Mouse (Mus musculus): ENCODE measurements around the gene Gja5. TPM values are rescaled to one million over a fixed set of nuclear protein-coding genes. Genes with fewer than 3 reads are reported as not detected.

The Gja5 gene
- polyA plus RNA-seq, 1 experiment from 2014 or later, result 14.0 TPM

DNA sequence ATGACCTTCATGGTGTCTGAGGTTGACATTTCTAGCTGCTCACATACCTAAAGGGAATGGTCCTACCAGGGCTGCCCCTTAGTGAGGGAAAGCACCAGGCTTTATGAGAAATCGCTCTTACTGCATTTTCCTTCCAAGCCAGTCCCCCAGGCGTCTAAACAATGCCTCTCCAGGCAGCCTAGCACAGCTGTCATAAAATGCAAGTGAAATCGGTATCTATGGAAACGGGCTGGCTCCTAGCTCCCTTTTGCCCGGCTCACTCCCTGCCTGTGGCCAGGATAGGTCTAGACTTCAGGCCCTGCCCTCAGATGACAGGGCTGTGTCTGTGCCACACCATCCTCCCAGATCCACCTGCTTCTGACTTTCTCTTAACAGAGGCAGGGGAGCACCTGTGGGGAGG lies 33.1 kb downstream of the Gja5 start:
- Histone ChIP-seq H3K4me3 (replicated peaks) (no peak overlapping the region), H3K9ac (replicated peaks) (no peak overlapping the region), H3K27ac (0 out of 2 replicates have a peak overlapping the region, but pooled peaks have one; percentile 7), H3K9me3 (no peaks in the 10 kb centered on the region), H3K4me2 (no peak overlapping the region), H3K27me3 (peaks cover 35% of the 10 kb centered on the region), H3K4me1 (replicated peaks) (peaks cover 20% of the 10 kb centered on the region), H3K36me3 (no peaks in the 10 kb centered on the region)
- peak; percentile 54; the same call in 1 of the 2 replicates for ATAC-seq (ENCODE audit: insufficient number of reproducible peaks, insufficient read depth, low FRiP score, low TSS enrichment, low read depth)
- 5% methylated on average over 5 of the region's 5 CpGs for WGBS

DNA sequence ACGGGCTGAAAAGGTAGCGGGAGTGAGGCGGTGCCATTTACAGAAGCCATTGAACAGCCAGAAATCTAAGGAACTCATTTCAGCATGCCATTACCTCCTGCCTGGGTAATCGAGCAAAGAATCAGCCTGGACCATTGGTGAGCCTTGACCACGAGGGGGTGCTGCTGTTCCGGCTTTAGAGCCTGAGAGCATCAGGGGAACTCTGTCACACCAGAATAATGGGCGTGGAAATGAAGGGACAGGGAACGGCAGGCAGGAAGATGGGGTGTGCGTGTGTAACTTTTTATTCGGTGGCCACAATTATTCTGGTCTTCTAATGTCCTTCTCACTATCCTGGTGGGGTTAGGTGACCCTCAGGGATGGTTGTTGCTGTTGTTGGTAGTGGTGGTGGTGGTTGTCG lies 34.2 kb downstream of the Gja5 start:
- H3K4me3 ChIP-seq (replicated peaks), result no peak overlapping the region
- no peak overlapping the region for H3K27ac ChIP-seq
- H3K36me3 ChIP-seq, result no peaks in the 10 kb centered on the region
- peaks cover 11% of the 10 kb centered on the region for H3K4me1 ChIP-seq (replicated peaks)
- H3K27me3 ChIP-seq, result peaks cover 31% of the 10 kb centered on the region
- 11% methylated on average over 11 of the region's 11 CpGs for WGBS
- no peak for ATAC-seq (ENCODE audit: insufficient number of reproducible peaks, insufficient read depth, low FRiP score, low TSS enrichment, low read depth)
- H3K4me2 ChIP-seq, result peak overlapping the region; percentile 40
- H3K9ac ChIP-seq (replicated peaks), result no peak overlapping the region
- H3K9me3 ChIP-seq, result 0 out of 2 replicates have a peak, but pooled peaks cover 5% of the 10 kb centered on the region

GRCm38 (mm10) chr3:96942706-96943105 lies 38.2 kb downstream of the Gja5 start:
- ATAC-seq (ENCODE audit: insufficient number of reproducible peaks, insufficient read depth, low FRiP score, low TSS enrichment, low read depth), result no peak
- H3K4me2 ChIP-seq, result no peak overlapping the region
- no peak overlapping the region for H3K27ac ChIP-seq
- H3K9me3 ChIP-seq, result 0 out of 2 replicates have a peak, but pooled peaks cover 5% of the 10 kb centered on the region
- WGBS, result 86% methylated on average over 2 of the region's 2 CpGs
- H3K27me3 ChIP-seq, result no peaks in the 10 kb centered on the region
- no peak overlapping the region for H3K4me3 ChIP-seq (replicated peaks)
- peaks cover 3% of the 10 kb centered on the region for H3K4me1 ChIP-seq (replicated peaks)
- no peak overlapping the region for H3K9ac ChIP-seq (replicated peaks)
- no peaks in the 10 kb centered on the region for H3K36me3 ChIP-seq

DNA sequence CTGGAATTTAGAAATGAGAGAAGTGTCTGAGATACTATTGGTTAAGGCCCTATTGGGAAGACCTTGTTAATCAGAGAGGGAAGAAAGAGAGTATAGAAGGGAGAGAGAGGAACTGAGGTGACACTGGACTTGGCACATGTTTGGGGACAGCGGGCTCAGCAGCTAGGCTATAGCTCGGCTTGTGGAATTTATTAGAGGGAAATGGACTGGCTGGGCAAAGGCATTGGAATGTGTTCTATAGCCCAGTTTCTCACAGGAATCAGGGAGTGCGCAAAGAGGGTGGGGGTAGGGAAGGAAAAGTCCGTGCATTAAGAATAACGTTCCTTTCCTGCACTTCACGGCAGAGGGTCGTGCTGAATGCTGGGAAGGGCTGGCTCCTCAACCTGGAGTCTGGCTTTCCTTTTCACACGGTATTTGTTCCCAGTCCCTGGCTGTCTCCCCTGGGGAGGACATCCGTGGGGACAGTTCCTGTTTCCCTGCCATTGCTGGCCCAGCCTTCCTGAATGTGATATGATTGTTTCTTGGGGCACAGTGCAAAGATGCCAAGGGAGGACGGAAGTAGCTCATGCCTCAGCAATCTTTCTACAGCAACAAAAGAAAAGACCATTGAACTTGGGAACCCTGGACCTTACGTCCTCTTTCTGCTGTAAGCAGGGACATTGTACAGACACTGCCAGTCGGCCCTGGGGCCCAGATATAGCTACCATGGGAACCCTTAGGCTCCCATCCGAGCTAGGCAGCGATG lies 49.2 kb downstream of the Gja5 start:
- no peak overlapping the region for H3K4me3 ChIP-seq (replicated peaks)
- H3K27ac ChIP-seq, result no peak overlapping the region
- WGBS, result 51% methylated on average over 14 of the region's 14 CpGs
- H3K9ac ChIP-seq (replicated peaks), result no peak overlapping the region
- H3K36me3 ChIP-seq, result no peaks in the 10 kb centered on the region
- H3K27me3 ChIP-seq, result 0 out of 2 replicates have a peak, but pooled peaks cover 4% of the 10 kb centered on the region
- H3K9me3 ChIP-seq, result no peaks in the 10 kb centered on the region
- no peak for ATAC-seq (ENCODE audit: insufficient number of reproducible peaks, insufficient read depth, low FRiP score, low TSS enrichment, low read depth)
- peak overlapping the region; percentile 33 for H3K4me2 ChIP-seq
- H3K4me1 ChIP-seq (replicated peaks), result peaks cover 7% of the 10 kb centered on the region

DNA sequence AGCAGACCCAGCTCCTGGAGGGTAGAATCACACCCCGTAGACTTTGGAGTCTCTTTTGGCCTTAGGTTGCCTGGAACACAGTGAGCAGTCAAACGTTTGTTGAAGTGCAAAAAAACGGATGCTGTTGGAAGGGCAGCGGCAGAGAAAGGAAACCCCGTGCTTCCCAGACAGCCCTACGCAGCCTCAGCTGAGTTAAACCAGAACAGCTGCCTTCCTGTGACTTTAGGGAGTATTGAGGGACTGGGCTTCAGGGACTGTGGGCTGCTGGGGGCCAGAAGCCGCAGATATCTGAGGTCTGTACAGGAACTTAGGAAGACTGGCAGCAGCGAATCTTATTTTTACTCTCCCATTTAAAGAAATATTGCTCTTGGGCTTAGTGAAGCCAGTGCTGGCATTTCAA lies 56.1 kb downstream of the Gja5 start:
- Histone ChIP-seq H3K9me3 (no peaks in the 10 kb centered on the region), H3K27ac (0 out of 2 replicates have a peak overlapping the region, but pooled peaks have one; percentile 24), H3K4me1 (replicated peaks) (peaks cover 5% of the 10 kb centered on the region; the same call in 1 of the 2 replicates), H3K4me2 (peak overlapping the region; percentile 10; the same call in 1 of the 2 replicates), H3K9ac (replicated peaks) (no peak overlapping the region), H3K4me3 (replicated peaks) (no peak overlapping the region), H3K36me3 (no peaks in the 10 kb centered on the region), H3K27me3 (no peaks in the 10 kb centered on the region)
- WGBS, result 37% methylated on average over 8 of the region's 8 CpGs
- ATAC-seq (ENCODE audit: insufficient number of reproducible peaks, insufficient read depth, low FRiP score, low TSS enrichment, low read depth), result no peak

DNA sequence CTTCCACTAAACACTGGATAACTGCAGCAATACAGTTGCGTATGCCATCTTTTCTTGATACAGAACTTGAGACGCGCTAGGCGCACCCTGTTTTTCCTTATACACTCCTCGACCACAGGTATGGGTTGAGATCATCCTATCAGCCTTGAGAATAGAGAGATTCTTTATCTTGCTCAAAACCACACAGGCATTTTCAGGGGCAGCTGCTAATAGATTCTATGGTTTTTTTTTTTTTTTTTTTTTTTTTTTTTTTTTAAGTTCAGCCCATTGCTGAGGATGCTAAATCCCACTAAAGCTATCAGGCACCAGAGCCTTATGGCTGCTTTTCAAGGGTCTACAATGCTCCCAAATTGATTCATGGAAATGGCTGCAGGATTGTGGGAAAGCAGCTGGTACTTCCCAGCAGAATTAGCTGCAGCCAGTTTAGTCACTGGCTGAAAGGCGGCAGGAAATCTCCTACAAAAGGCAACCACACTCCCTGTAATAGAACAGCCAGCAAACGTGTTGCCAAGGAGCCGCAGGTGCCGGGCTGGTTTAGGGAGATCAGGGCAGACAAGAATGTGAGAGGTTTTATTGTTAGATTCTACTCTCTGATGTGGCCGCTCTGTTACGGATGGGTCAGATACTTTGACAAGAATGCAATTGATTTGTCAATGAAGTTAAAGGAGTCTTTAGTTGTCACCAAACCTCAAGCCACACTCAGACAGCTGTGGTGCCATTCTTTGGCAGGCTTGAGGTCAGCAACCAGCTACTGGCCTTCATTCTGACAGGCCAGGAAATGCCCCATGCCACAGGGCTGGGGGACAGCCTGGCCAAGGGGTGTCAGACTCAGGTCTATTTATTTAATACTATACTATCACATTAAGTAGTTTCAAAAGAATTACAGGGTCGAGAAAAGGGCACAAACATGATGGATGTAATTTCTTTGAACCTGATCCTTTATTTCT lies 58.9 kb downstream of the Gja5 start:
- no peak for ATAC-seq (ENCODE audit: insufficient number of reproducible peaks, insufficient read depth, low FRiP score, low TSS enrichment, low read depth)
- H3K9me3 ChIP-seq, result no peaks in the 10 kb centered on the region
- no peak overlapping the region for H3K4me2 ChIP-seq
- H3K27ac ChIP-seq, result no peak overlapping the region
- no peaks in the 10 kb centered on the region for H3K36me3 ChIP-seq
- H3K4me1 ChIP-seq (replicated peaks), result peaks cover 5% of the 10 kb centered on the region; the same call in 1 of the 2 replicates
- H3K4me3 ChIP-seq (replicated peaks), result no peak overlapping the region
- H3K9ac ChIP-seq (replicated peaks), result no peak overlapping the region
- 72% methylated on average over 12 of the region's 12 CpGs for WGBS
- H3K27me3 ChIP-seq, result 0 out of 2 replicates have a peak, but pooled peaks cover 3% of the 10 kb centered on the region

DNA sequence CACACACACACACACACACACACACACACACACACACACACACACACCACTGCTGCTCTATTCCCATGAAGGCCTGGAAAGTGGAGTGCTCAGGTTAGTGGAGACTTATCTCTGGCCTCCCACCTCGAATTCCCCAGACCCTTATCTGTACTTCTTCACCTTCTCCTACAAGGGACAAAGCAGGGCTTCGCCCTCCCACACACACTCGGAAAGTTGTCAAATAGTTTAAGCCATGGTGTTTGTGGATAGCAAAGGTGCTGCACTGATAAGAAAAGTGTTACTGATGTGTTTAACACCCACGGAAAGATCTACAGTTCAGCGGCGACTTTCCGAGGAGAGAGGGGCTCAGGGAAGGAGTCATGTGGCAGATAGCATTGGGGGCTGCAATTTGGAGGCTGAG lies 66.5 kb downstream of the Gja5 start:
- Histone ChIP-seq H3K4me1 (replicated peaks) (no peaks in the 10 kb centered on the region), H3K9ac (replicated peaks) (no peak overlapping the region), H3K36me3 (no peaks in the 10 kb centered on the region), H3K27me3 (0 out of 2 replicates have a peak, but pooled peaks cover 3% of the 10 kb centered on the region), H3K27ac (no peak overlapping the region), H3K4me2 (no peak overlapping the region), H3K9me3 (no peaks in the 10 kb centered on the region), H3K4me3 (replicated peaks) (no peak overlapping the region)
- WGBS, result 30% methylated on average over 7 of the region's 7 CpGs
- no peak for ATAC-seq (ENCODE audit: insufficient number of reproducible peaks, insufficient read depth, low FRiP score, low TSS enrichment, low read depth)

DNA sequence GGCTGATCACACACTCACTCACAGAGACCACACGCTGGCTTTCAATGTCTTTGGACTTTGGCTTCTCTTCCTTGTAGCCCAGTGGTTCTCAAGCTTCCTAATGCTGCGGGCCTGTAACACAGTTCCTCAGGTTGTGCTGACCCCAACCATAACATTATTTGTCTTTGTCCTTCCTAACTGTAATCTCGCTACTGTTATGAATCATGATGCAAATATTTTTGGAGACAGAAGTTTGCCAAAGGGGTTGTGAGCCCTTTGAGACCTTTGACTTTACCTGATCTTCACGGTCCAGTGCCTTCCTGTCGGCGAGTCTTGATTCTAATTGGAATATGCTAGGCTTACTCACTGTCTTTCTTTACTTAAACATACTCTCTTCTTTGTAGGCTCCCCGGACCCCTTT lies 70.0 kb downstream of the Gja5 start:
- 92% methylated on average over 7 of the region's 7 CpGs for WGBS
- Histone ChIP-seq H3K4me2 (no peak overlapping the region), H3K4me3 (replicated peaks) (no peak overlapping the region), H3K4me1 (replicated peaks) (no peaks in the 10 kb centered on the region), H3K9me3 (no peaks in the 10 kb centered on the region), H3K9ac (replicated peaks) (no peak overlapping the region), H3K27ac (no peak overlapping the region), H3K27me3 (no peaks in the 10 kb centered on the region), H3K36me3 (no peaks in the 10 kb centered on the region)
- no peak for ATAC-seq (ENCODE audit: insufficient number of reproducible peaks, insufficient read depth, low FRiP score, low TSS enrichment, low read depth)

DNA sequence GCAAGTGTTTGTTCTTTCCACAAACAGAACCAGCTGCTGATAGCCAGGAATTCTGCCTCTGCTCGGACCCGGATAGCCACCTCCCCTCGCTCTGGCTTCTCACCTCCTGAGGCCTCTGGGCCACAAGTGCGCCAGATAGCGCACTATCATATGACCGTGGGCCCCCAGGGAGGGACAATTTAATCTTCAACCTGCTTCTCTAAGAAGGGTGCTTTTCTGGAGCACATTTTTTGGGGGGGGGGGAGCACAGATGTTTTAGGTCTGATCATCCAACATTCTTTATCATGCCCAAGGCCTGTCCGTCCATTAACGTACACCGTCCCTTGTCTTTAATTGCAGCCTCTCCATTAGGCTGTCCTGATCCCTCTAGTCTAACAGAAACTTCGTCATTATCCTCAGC lies 71.1 kb downstream of the Gja5 start:
- no peak for ATAC-seq (ENCODE audit: insufficient number of reproducible peaks, insufficient read depth, low FRiP score, low TSS enrichment, low read depth)
- 91% methylated on average over 10 of the region's 10 CpGs for WGBS
- H3K4me3 ChIP-seq (replicated peaks), result no peak overlapping the region

GRCm38 (mm10) chr3:96977507-96977906 lies 73.0 kb downstream of the Gja5 start:
- WGBS, result 91% methylated on average over 2 of the region's 2 CpGs

More for the DNA sequence above, 71.1 kb downstream of the Gja5 start:
- Histone ChIP-seq H3K27me3 (no peaks in the 10 kb centered on the region), H3K27ac (no peak overlapping the region), H3K4me1 (replicated peaks) (no peaks in the 10 kb centered on the region), H3K9ac (replicated peaks) (no peak overlapping the region), H3K9me3 (no peaks in the 10 kb centered on the region), H3K4me2 (no peak overlapping the region), H3K36me3 (no peaks in the 10 kb centered on the region)

GRCm38 (mm10) chr3:96978469-96978868 lies 74.0 kb downstream of the Gja5 start:
- H3K4me3 ChIP-seq (replicated peaks), result no peak overlapping the region
- no peak overlapping the region for H3K4me2 ChIP-seq
- no peak overlapping the region for H3K27ac ChIP-seq
- no peak for ATAC-seq (ENCODE audit: insufficient number of reproducible peaks, insufficient read depth, low FRiP score, low TSS enrichment, low read depth)
- 48% methylated on average over 6 of the region's 6 CpGs for WGBS
- H3K9ac ChIP-seq (replicated peaks), result no peak overlapping the region
- no peaks in the 10 kb centered on the region for H3K9me3 ChIP-seq
- H3K27me3 ChIP-seq, result no peaks in the 10 kb centered on the region
- no peaks in the 10 kb centered on the region for H3K4me1 ChIP-seq (replicated peaks)
- H3K36me3 ChIP-seq, result no peaks in the 10 kb centered on the region

More at GRCm38 (mm10) chr3:96977507-96977906, 73.0 kb downstream of the Gja5 start:
- ATAC-seq (ENCODE audit: insufficient number of reproducible peaks, insufficient read depth, low FRiP score, low TSS enrichment, low read depth), result no peak
- Histone ChIP-seq H3K27ac (no peak overlapping the region), H3K9me3 (no peaks in the 10 kb centered on the region), H3K27me3 (no peaks in the 10 kb centered on the region), H3K4me1 (replicated peaks) (no peaks in the 10 kb centered on the region), H3K9ac (replicated peaks) (no peak overlapping the region), H3K4me2 (no peak overlapping the region), H3K4me3 (replicated peaks) (no peak overlapping the region), H3K36me3 (no peaks in the 10 kb centered on the region)

Measured in limb, embryonic 12.5 days (tissue).